Mouse (Mus musculus): ENCODE data around the gene Coq10a.

DNA sequence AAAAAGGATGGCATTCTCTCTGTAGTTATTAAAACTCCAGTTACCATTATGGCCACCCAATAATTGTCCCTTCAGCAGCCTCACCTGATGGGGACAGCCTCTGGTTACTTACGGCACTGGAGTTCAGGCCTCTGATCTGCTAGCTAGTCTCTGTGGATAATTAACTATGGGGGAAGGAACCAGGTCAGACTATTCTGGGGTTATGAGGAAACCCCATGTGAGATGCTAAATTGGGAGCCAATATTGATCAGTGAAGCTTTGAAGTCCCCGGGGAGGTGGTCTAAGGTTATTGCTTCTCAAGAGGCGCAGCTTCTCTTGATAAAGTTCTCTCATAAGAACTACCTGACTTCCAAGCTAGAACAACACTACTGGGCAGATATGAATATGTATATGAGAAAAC is 32.6 kb downstream of the Coq10a start:
- no peak for TF ChIP-seq TAL1 (IDR thresholded peaks at IDR 0.05; ENCODE audit: low read length)
- no peak for TF ChIP-seq GATA1 (IDR thresholded peaks at IDR 0.05; ENCODE audit: low read length)

Data from erythroblast, embryonic 14.5 days (primary cell).